Mouse (Mus musculus) stomach, embryonic 16.5 days (tissue): ENCODE measurements around the gene Lamb3. TPM values are rescaled to one million over a fixed set of nuclear protein-coding genes. Genes with fewer than 3 reads are reported as not detected.

Experiments used
- ATAC-seq: fragments of 200-750 bp; cut with Nextera tagmentation; 2 replicates; pipeline ENCODE4 v1.8.0; 2017; ENCODE audit warnings: moderate number of reproducible peaks, moderate TSS enrichment; ENCODE audit not compliant: insufficient read depth, low FRiP score
- H3K27ac ChIP-seq: fragments of 300-500 bp; sonication (generic); 2 replicates; pipeline ENCODE4 v1.5.1; 2014; ENCODE audit warnings: low read length
- H3K27me3 ChIP-seq: fragments of 300-500 bp; sonication (generic); 2 replicates; pipeline ENCODE4 v1.6.1; 2014; ENCODE audit warnings: low read length, control low read depth, mixed read lengths; ENCODE audit not compliant: control insufficient read depth, insufficient read depth
- H3K36me3 ChIP-seq: fragments of 300-500 bp; sonication (generic); 2 replicates; pipeline ENCODE4 v1.6.1; 2014; ENCODE audit warnings: low read length; ENCODE audit not compliant: control insufficient read depth, insufficient read depth
- H3K4me1 ChIP-seq: fragments of 300-500 bp; sonication (generic); 2 replicates; pipeline ENCODE4 v1.6.1; 2014; ENCODE audit warnings: low read length, control low read depth, mixed read lengths; ENCODE audit not compliant: control insufficient read depth, insufficient read depth
- H3K4me2 ChIP-seq: fragments of 300-500 bp; sonication (generic); 2 replicates; pipeline ENCODE4 v1.6.1; 2014; ENCODE audit warnings: low read depth, low read length, mixed read lengths
- H3K4me3 ChIP-seq: fragments of 300-500 bp; sonication (generic); replicated peaks from 2 replicates; pipeline ENCODE4 v1.5.1; 2014; ENCODE audit warnings: mild to moderate bottlenecking, low read length
- H3K9ac ChIP-seq: fragments of 300-500 bp; sonication (generic); 2 replicates; pipeline ENCODE4 v1.6.1; 2014; ENCODE audit warnings: low read length
- H3K9me3 ChIP-seq: fragments of 300-500 bp; sonication (generic); replicated peaks from 2 replicates; pipeline ENCODE4 v1.6.1; 2016; ENCODE audit warnings: low read length, control low read depth; ENCODE audit not compliant: control insufficient read depth
- WGBS: fragments of 180-500 bp; shearing (Covaris S2); extraction: QIAGEN DNeasy Blood & Tissue Kit; methylation state at CpG from one replicate; pipeline ENCODE4 v1.1.7; 2014; 5-methylcytosine and 5-hydroxymethylcytosine counted together
- polyA plus RNA-seq: library from polyadenylated mRNA; unstranded; fragments of >200 nt; fragmentation: Nextera tagmentation; extraction: Ambion mirVana; gene quantifications from 2 replicates; pipeline ENCODE4 v1.2.1, GENCODE M21; 2015

Lamb3 gene
- polyA plus RNA-seq, 1 experiment from 2014 or later: 17.6 TPM

- Histone ChIP-seq H3K4me2 (no peak overlapping the region), H3K4me1 (peaks cover 8% of the 10 kb centered on the region; the same call in 1 of the 2 replicates), H3K4me3 (no peak overlapping the region), H3K9me3 (no peaks in the 10 kb centered on the region), H3K27me3 (no peaks in the 10 kb centered on the region), H3K36me3 (no peaks in the 10 kb centered on the region), H3K9ac (no peak overlapping the region), H3K27ac (no peak overlapping the region)
- ATAC-seq: 0 out of 2 replicates have a peak, but pooled peaks have one; percentile 37
- 59% methylated on average over 7 of the region's 7 CpGs for WGBS
Observed at GRCm38 (mm10) chr1:193261897-193262548, 54.5 kb downstream of the Lamb3 start.

- no peaks in the 10 kb centered on the region for H3K27me3 ChIP-seq
- no peak overlapping the region for H3K4me2 ChIP-seq
- no peaks in the 10 kb centered on the region for H3K9me3 ChIP-seq
- H3K27ac ChIP-seq: no peak overlapping the region
- H3K4me3 ChIP-seq: no peak overlapping the region
- ATAC-seq: no peak
- no peak overlapping the region for H3K9ac ChIP-seq
- H3K36me3 ChIP-seq: no peaks in the 10 kb centered on the region
- 78% methylated on average over 8 of the region's 8 CpGs for WGBS
- H3K4me1 ChIP-seq: peaks cover 8% of the 10 kb centered on the region; the same call in 1 of the 2 replicates
Observed at GRCm38 (mm10) chr1:193263026-193263907, 55.8 kb downstream of the Lamb3 start.

- Histone ChIP-seq H3K27ac (no peak within 1 kb of the TSS), H3K4me2 (no peak within 1 kb of the TSS), H3K36me3 (no peaks in the 10 kb centered on the region), H3K9me3 (no peaks in the 10 kb centered on the region), H3K4me3 (no peak within 1 kb of the TSS), H3K4me1 (peaks cover 8% of the 10 kb centered on the region; the same call in 1 of the 2 replicates), H3K27me3 (no peaks in the 10 kb centered on the region), H3K9ac (no peak within 1 kb of the TSS)
- 58% methylated on average over 5 of the region's 5 CpGs for WGBS
- ATAC-seq: no peak
Observed at GRCm38 (mm10) chr1:193263955-193264598, 56.6 kb downstream of the Lamb3 start, which contains the start of gene Hsd11b1. Hsd11b1 (minus strand) TSS chr1:193264075.

GRCm38 (mm10) chr1:193265734-193266133 lies 58.2 kb downstream of the Lamb3 start:
- no peak for ATAC-seq
- H3K9me3 ChIP-seq: no peaks in the 10 kb centered on the region
- no peaks in the 10 kb centered on the region for H3K36me3 ChIP-seq
- no peak overlapping the region for H3K4me2 ChIP-seq
- H3K4me1 ChIP-seq: peaks cover 8% of the 10 kb centered on the region; the same call in 1 of the 2 replicates
- no peaks in the 10 kb centered on the region for H3K27me3 ChIP-seq
- H3K9ac ChIP-seq: no peak overlapping the region
- H3K4me3 ChIP-seq: no peak overlapping the region
- no peak overlapping the region for H3K27ac ChIP-seq

GRCm38 (mm10) chr1:193270965-193271763 lies 63.7 kb downstream of the Lamb3 start:
- peak overlapping the region; percentile 71 for H3K4me2 ChIP-seq
- H3K9me3 ChIP-seq: no peaks in the 10 kb centered on the region
- no peaks in the 10 kb centered on the region for H3K36me3 ChIP-seq
- H3K4me3 ChIP-seq: peak overlapping the region; percentile 52
- H3K9ac ChIP-seq: peak overlapping the region; percentile 79
- H3K27me3 ChIP-seq: no peaks in the 10 kb centered on the region
- 38% methylated on average over 6 of the region's 6 CpGs for WGBS
- ATAC-seq: no peak
- peaks cover 18% of the 10 kb centered on the region for H3K4me1 ChIP-seq
- peak overlapping the region; percentile 92; the same call in 1 of the 2 replicates for H3K27ac ChIP-seq

- Histone ChIP-seq H3K4me3 (peak overlapping the region; percentile 52), H3K9ac (peak overlapping the region; percentile 79), H3K27ac (peak overlapping the region; percentile 92), H3K27me3 (no peaks in the 10 kb centered on the region), H3K36me3 (no peaks in the 10 kb centered on the region), H3K9me3 (no peaks in the 10 kb centered on the region), H3K4me1 (peaks cover 18% of the 10 kb centered on the region), H3K4me2 (peak overlapping the region; percentile 71)
- ATAC-seq: peak; percentile 62; the same call in 1 of the 2 replicates
- WGBS: 17% methylated on average over 24 of the region's 24 CpGs
Observed at GRCm38 (mm10) chr1:193272137-193272915, 64.8 kb downstream of the Lamb3 start.

GRCm38 (mm10) chr1:193272916-193273601 lies 65.6 kb downstream of the Lamb3 start, which contains the start of gene G0s2:
G0s2 (minus strand) TSS chr1:193273217.
- peak within 1 kb of the TSS; percentile 79 for H3K9ac ChIP-seq
- H3K4me1 ChIP-seq: peaks cover 18% of the 10 kb centered on the region
- 2% methylated on average over 23 of the region's 23 CpGs for WGBS
- no peaks in the 10 kb centered on the region for H3K36me3 ChIP-seq
- no peaks in the 10 kb centered on the region for H3K9me3 ChIP-seq
- peak within 1 kb of the TSS; percentile 71 for H3K4me2 ChIP-seq
- peak; percentile 86 for ATAC-seq
- peak within 1 kb of the TSS; percentile 92 for H3K27ac ChIP-seq
- no peaks in the 10 kb centered on the region for H3K27me3 ChIP-seq
- H3K4me3 ChIP-seq: peak within 1 kb of the TSS; percentile 52
